Comparison of ENCODE assay signal across 7 mouse cellular contexts in genomic region chr4:21688703-21689200, GRCm38 (mm10). TPM values are rescaled to one million over a fixed set of nuclear protein-coding genes. Genes with fewer than 3 reads are reported as not detected.
DNase-seq lines count a peak whose midpoint lies in the region; ATAC-seq and TF ChIP-seq lines count a peak whose summit lies in the region.

No protein-coding gene starts in this region.

- H3K27me3 ChIP-seq in megakaryocyte, embryonic 14.5 days (replicated peaks) = peaks cover 91% of the 10 kb centered on the region
- peaks cover 89% of the 10 kb centered on the region for H3K27me3 ChIP-seq in embryonic facial prominence, embryonic 12.5 days
- peaks cover 98% of the 10 kb centered on the region for H3K27me3 ChIP-seq in hindbrain, embryonic 13.5 days
- peaks cover 95% of the 10 kb centered on the region for H3K27me3 ChIP-seq in liver, embryonic 15.5 days
- peaks cover 9% of the 10 kb centered on the region for H3K27me3 ChIP-seq in testis, adult 2 months (ENCODE audit: control insufficient read depth, insufficient read depth, low read length)

- peaks cover 18% of the 10 kb centered on the region for H3K4me1 ChIP-seq in megakaryocyte, embryonic 14.5 days
- no peaks in the 10 kb centered on the region for H3K4me1 ChIP-seq in embryonic facial prominence, embryonic 12.5 days
- H3K4me1 ChIP-seq in hindbrain, embryonic 13.5 days (replicated peaks) = peaks cover 36% of the 10 kb centered on the region
- H3K4me1 ChIP-seq in liver, embryonic 15.5 days (replicated peaks) = peaks cover 8% of the 10 kb centered on the region; the same call in 1 of the 2 replicates
- peaks cover 5% of the 10 kb centered on the region; the same call in 1 of the 2 replicates for H3K4me1 ChIP-seq in testis, adult 2 months (ENCODE audit: control insufficient read depth, insufficient read depth, low read length)

- no peak for TF ChIP-seq POLR2A in testis, adult 2 months (IDR thresholded peaks at IDR 0.05; ENCODE audit: control insufficient read depth, low read depth, low read length)

- TF ChIP-seq CTCF in testis, adult 2 months (IDR thresholded peaks at IDR 0.05; ENCODE audit: control insufficient read depth, insufficient read depth, insufficient replicate concordance, low read depth, low read length) = no peak

- H3K4me2 ChIP-seq in embryonic facial prominence, embryonic 12.5 days (replicated peaks) = peak overlapping the region; percentile 67
- peak overlapping the region; percentile 84 for H3K4me2 ChIP-seq in hindbrain, embryonic 13.5 days
- H3K4me2 ChIP-seq in liver, embryonic 15.5 days = peak overlapping the region; percentile 67

- H3K9ac ChIP-seq in embryonic facial prominence, embryonic 12.5 days = peak overlapping the region; percentile 30; the same call in 1 of the 2 replicates
- peak overlapping the region; percentile 68 for H3K9ac ChIP-seq in hindbrain, embryonic 13.5 days
- no peak overlapping the region for H3K9ac ChIP-seq in liver, embryonic 15.5 days

- WGBS in embryonic facial prominence, embryonic 12.5 days = under 1% methylated on average over 53 of the region's 64 CpGs
- 0% methylated on average over 33 of the region's 64 CpGs for WGBS in hindbrain, embryonic 13.5 days
- under 1% methylated on average over 64 of the region's 64 CpGs for WGBS in liver, embryonic 15.5 days (ENCODE audit: insufficient replicate concordance)

- H3K4me3 ChIP-seq in megakaryocyte, embryonic 14.5 days (replicated peaks) = peak overlapping the region; percentile 86
- peak overlapping the region; percentile 30 for H3K4me3 ChIP-seq in embryonic facial prominence, embryonic 12.5 days
- H3K4me3 ChIP-seq in hindbrain, embryonic 13.5 days = peak overlapping the region; percentile 51
- peak overlapping the region; percentile 45 for H3K4me3 ChIP-seq in liver, embryonic 15.5 days (replicated peaks)
- peak overlapping the region; percentile 68 for H3K4me3 ChIP-seq in testis, adult 2 months (ENCODE audit: control insufficient read depth, low read depth, low read length)

- no peak overlapping the region for H3K27ac ChIP-seq in embryonic facial prominence, embryonic 12.5 days
- H3K27ac ChIP-seq in hindbrain, embryonic 13.5 days = peak overlapping the region; percentile 76
- no peak overlapping the region for H3K27ac ChIP-seq in liver, embryonic 15.5 days (replicated peaks)
- H3K27ac ChIP-seq in testis, adult 2 months (ENCODE audit: control insufficient read depth, insufficient read depth, low read depth, low read length) = no peak overlapping the region

- H3K36me3 ChIP-seq in megakaryocyte, embryonic 14.5 days (replicated peaks; ENCODE audit: low read length) = no peaks in the 10 kb centered on the region
- no peaks in the 10 kb centered on the region for H3K36me3 ChIP-seq in embryonic facial prominence, embryonic 12.5 days
- H3K36me3 ChIP-seq in hindbrain, embryonic 13.5 days = no peaks in the 10 kb centered on the region
- no peaks in the 10 kb centered on the region for H3K36me3 ChIP-seq in liver, embryonic 15.5 days (replicated peaks)
- H3K36me3 ChIP-seq in testis, adult 2 months (ENCODE audit: control insufficient read depth, insufficient read depth, low read length) = no peaks in the 10 kb centered on the region

- H3K9me3 ChIP-seq in megakaryocyte, embryonic 14.5 days = peaks cover 8% of the 10 kb centered on the region; the same call in 1 of the 2 replicates
- no peaks in the 10 kb centered on the region for H3K9me3 ChIP-seq in embryonic facial prominence, embryonic 12.5 days
- no peaks in the 10 kb centered on the region for H3K9me3 ChIP-seq in hindbrain, embryonic 13.5 days
- no peaks in the 10 kb centered on the region for H3K9me3 ChIP-seq in liver, embryonic 15.5 days (replicated peaks)

- DNase-seq in frontal cortex, postnatal 25 days (ENCODE audit: low spot score in 2 of 2) = no peak

- ATAC-seq in megakaryocyte, adult 5-6 weeks (ENCODE audit: poor library complexity, severe bottlenecking) = no peak
- peak; percentile 59 for ATAC-seq in embryonic facial prominence, embryonic 12.5 days (ENCODE audit: insufficient number of reproducible peaks, insufficient read depth, low FRiP score, low TSS enrichment)
- peak; percentile 57 for ATAC-seq in hindbrain, embryonic 13.5 days (ENCODE audit: low FRiP score)
- no peak for ATAC-seq in liver, embryonic 15.5 days (ENCODE audit: insufficient read depth)

RNA-seq across cellular contexts. Expression of gene Prdm13, which starts 3.0 kb away (rescaled TPM):
- not detected in 2 replicates for polyA plus RNA-seq in megakaryocyte, embryonic 14.5 days (2012; ENCODE audit: insufficient read depth, low replicate concordance)
- not detected in 2 replicates for total RNA-seq in megakaryocyte, adult 5-6 weeks (2015)
- total RNA-seq in megakaryocyte, adult 5-6 weeks (2017) = not detected in 2 replicates
- polyA plus RNA-seq in embryonic facial prominence, embryonic 12.5 days (2016; fragmentation: Nextera tagmentation; extraction: Ambion mirVana) = 0.15 and 0.18 TPM in 2 replicates
- polyA plus RNA-seq in hindbrain, embryonic 13.5 days (2015; fragmentation: Nextera tagmentation; extraction: Ambion mirVana) = 1.00 and 1.7 TPM in 2 replicates
- polyA plus RNA-seq in liver, embryonic 15.5 days (2015; fragmentation: Nextera tagmentation; extraction: Ambion mirVana) = not detected in 2 replicates
- polyA plus RNA-seq in testis, adult 2 months (2012; rRNA removed) = not detected in 2 replicates

RNA-seq across cellular contexts. Expression of gene Ccnc, which starts 38.7 kb away (rescaled TPM):
- 1.8 TPM in 1 of 2 replicates, not detected in the other for polyA plus RNA-seq in megakaryocyte, embryonic 14.5 days (2012; ENCODE audit: insufficient read depth, low replicate concordance)
- 41.6 and 47.0 TPM in 2 replicates for total RNA-seq in megakaryocyte, adult 5-6 weeks (2015)
- 32.6 and 41.0 TPM in 2 replicates for total RNA-seq in megakaryocyte, adult 5-6 weeks (2017)
- 43.4 and 48.6 TPM in 2 replicates for polyA plus RNA-seq in embryonic facial prominence, embryonic 12.5 days (2016; fragmentation: Nextera tagmentation; extraction: Ambion mirVana)
- 71.0 and 71.8 TPM in 2 replicates for polyA plus RNA-seq in hindbrain, embryonic 13.5 days (2015; fragmentation: Nextera tagmentation; extraction: Ambion mirVana)
- 17.5 and 20.3 TPM in 2 replicates for polyA plus RNA-seq in liver, embryonic 15.5 days (2015; fragmentation: Nextera tagmentation; extraction: Ambion mirVana)
- polyA plus RNA-seq in testis, adult 2 months (2012; rRNA removed) = 5.8 and 9.7 TPM in 2 replicates

Comparison
In these comparisons a context has a peak if more than half of its experiments do, and no peak if none do; other contexts are left out.
1. H3K4me3 ChIP-seq: peak in every context shown above with its lines; median percentile 86 in megakaryocyte, embryonic 14.5 days; 68 in testis, adult 2 months; 51 in hindbrain, embryonic 13.5 days; 45 in liver, embryonic 15.5 days; 30 in embryonic facial prominence, embryonic 12.5 days.
2. ATAC-seq: peak in embryonic facial prominence, embryonic 12.5 days (single experiment) and hindbrain, embryonic 13.5 days (single experiment); none in megakaryocyte, adult 5-6 weeks (single experiment) and liver, embryonic 15.5 days (single experiment).
3. Peak in every context shown above with its lines, with median percentiles within 50 percentile points of each other: H3K4me2 ChIP-seq.